Comparison of ENCODE assay signal across 10 mouse cellular contexts in the genomic region with DNA sequence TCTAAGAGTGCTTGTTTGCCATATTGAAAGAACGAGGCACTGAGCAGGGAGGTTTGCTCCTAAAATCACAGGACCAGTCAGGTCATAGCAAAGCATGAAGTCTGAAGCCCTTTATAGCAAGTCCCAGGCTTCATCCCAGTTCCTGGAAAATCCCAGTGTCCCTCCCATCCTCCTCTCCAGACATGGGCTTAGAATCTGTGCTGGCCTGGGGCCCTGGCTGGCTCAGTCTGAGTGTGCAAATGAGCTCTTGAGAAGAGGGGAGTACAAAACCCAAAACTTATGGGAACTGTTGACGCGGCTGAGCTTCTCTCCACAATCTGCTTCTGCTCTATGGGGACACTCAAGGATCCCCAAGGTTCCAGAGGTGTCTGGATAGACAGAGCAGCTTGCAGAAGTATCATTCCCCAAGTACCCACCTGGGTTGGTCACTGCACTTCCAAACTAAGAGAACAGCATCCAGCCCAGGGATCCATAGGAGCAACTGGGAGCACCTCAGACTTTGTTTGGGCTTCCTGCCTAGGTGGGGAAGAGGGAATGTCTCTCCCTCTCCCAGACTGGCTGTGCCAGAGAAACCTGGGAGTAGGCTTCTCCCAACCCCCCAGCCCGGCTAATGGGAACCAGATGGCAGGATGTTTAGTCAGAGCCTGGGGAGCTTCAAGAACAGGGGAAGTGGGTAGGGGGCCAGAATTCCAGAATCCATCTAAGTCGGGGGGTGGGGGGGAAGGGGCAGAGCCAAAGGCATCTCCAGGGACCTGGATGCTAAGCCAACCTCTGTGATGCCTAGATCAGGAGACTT. TPM values are rescaled to one million over a fixed set of nuclear protein-coding genes. Genes with fewer than 3 reads are reported as not detected.
DNase-seq lines count a peak whose midpoint lies in the region; ATAC-seq and TF ChIP-seq lines count a peak whose summit lies in the region.
"Had no signal": no experiment of that assay in that cellular context is flagged by ENCODE, and none has a peak within 500 bp of the region (broad histone marks: within the 10 kb centered on the region; RNA-seq: fewer than 3 reads in every experiment).

No protein-coding gene starts in this region.

- no peak for ATAC-seq in liver, embryonic 11.5 days (replicated peaks; ENCODE audit: low FRiP score)
- ATAC-seq in heart, embryonic 15.5 days (replicated peaks; ENCODE audit: insufficient number of reproducible peaks, insufficient read depth, low FRiP score, low read depth): no peak
- no peak for ATAC-seq in activated CD4-positive, CD25-positive, alpha-beta regulatory T cell, adult 4 months

- H3K27ac ChIP-seq in liver, adult 2 months (replicated peaks; ENCODE audit: insufficient read depth, low read depth, low read length): peak overlapping the region; percentile 52
- H3K27ac ChIP-seq in liver, embryonic 11.5 days (ENCODE audit: low read depth, low read length): no peak overlapping the region
- H3K27ac ChIP-seq in heart, embryonic 15.5 days: peak overlapping the region; percentile 63
- H3K27ac ChIP-seq: left cerebral cortex, adult 2 months had no signal

- no peaks in the 10 kb centered on the region for H3K36me3 ChIP-seq in liver, adult 2 months (ENCODE audit: control insufficient read depth, insufficient read depth, low read length)
- no peaks in the 10 kb centered on the region for H3K36me3 ChIP-seq in liver, embryonic 11.5 days (ENCODE audit: control insufficient read depth, insufficient read depth, low read length)
- H3K36me3 ChIP-seq in heart, embryonic 15.5 days: no peaks in the 10 kb centered on the region

- peak; percentile 20 for DNase-seq in liver, adult 2 months (ENCODE audit: extremely low read depth, low read depth, low spot score)
- no peak for DNase-seq in liver, embryonic 11.5 days (ENCODE audit: low spot score)
- DNase-seq in embryo, embryonic 9.5 days (ENCODE audit: extremely low spot score): peak; percentile 58
- peak; percentile 54 for DNase-seq in neural tube, embryonic 10.5 days (ENCODE audit: extremely low spot score, low spot score)
- no peak for DNase-seq in cerebellum, adult 9-11 months
- no peak for DNase-seq in cerebellum, adult 18-20 months

- H3K9me3 ChIP-seq in liver, embryonic 11.5 days (ENCODE audit: control insufficient read depth, low read length): no peaks in the 10 kb centered on the region
- no peaks in the 10 kb centered on the region for H3K9me3 ChIP-seq in heart, embryonic 15.5 days (replicated peaks)

- H3K79me2 ChIP-seq in liver, adult 2 months (ENCODE audit: control insufficient read depth, insufficient read depth, low read length): no peaks in the 10 kb centered on the region

- 68% methylated on average over 5 of the region's 5 CpGs for WGBS in liver, adult 2 months
- 52% methylated on average over 5 of the region's 5 CpGs for WGBS in liver, embryonic 11.5 days
- 49% methylated on average over 5 of the region's 5 CpGs for WGBS in heart, embryonic 15.5 days

- TF ChIP-seq CTCF in liver, adult 2 months (IDR thresholded peaks at IDR 0.05; ENCODE audit: low read depth, low read length): no peak

- peaks cover 7% of the 10 kb centered on the region for H3K4me1 ChIP-seq in liver, adult 2 months (ENCODE audit: control insufficient read depth, insufficient read depth, low read length)
- H3K4me1 ChIP-seq in liver, embryonic 11.5 days (replicated peaks; ENCODE audit: control insufficient read depth, insufficient read depth, low read length): no peaks in the 10 kb centered on the region
- no peaks in the 10 kb centered on the region for H3K4me1 ChIP-seq in heart, embryonic 15.5 days (replicated peaks)

- no peak overlapping the region for H3K4me2 ChIP-seq in liver, embryonic 11.5 days
- no peak overlapping the region for H3K4me2 ChIP-seq in heart, embryonic 15.5 days

- no peak for TF ChIP-seq POLR2A in liver, adult 2 months (IDR thresholded peaks at IDR 0.05; ENCODE audit: extremely low read depth, insufficient read depth, low read length)

- H3K4me3 ChIP-seq in liver, adult 2 months (ENCODE audit: insufficient read depth, low read depth, low read length): no peak overlapping the region
- H3K4me3 ChIP-seq in liver, embryonic 11.5 days (ENCODE audit: low read depth, low read length): no peak overlapping the region
- no peak overlapping the region for H3K4me3 ChIP-seq in heart, embryonic 15.5 days
- H3K4me3 ChIP-seq: left cerebral cortex, adult 2 months had no signal

- H3K9ac ChIP-seq in liver, adult 2 months (ENCODE audit: low read depth, low read length): no peak overlapping the region
- H3K9ac ChIP-seq in liver, embryonic 11.5 days (ENCODE audit: low read depth, low read length): no peak overlapping the region
- no peak overlapping the region for H3K9ac ChIP-seq in heart, embryonic 15.5 days

- H3K27me3 ChIP-seq in liver, adult 2 months (ENCODE audit: control insufficient read depth, insufficient read depth, low read length): no peaks in the 10 kb centered on the region
- H3K27me3 ChIP-seq in liver, embryonic 11.5 days (replicated peaks; ENCODE audit: control insufficient read depth, insufficient read depth, low read length): peaks cover 6% of the 10 kb centered on the region
- H3K27me3 ChIP-seq in heart, embryonic 15.5 days: no peaks in the 10 kb centered on the region; the same call in 1 of the 2 replicates

RNA-seq across cellular contexts. Expression of a gene that starts 8.8 kb away (rescaled TPM):
- 12.9 and 15.5 TPM in 2 replicates for total RNA-seq in liver, adult 2 months (2014; rRNA removed)
- polyA plus RNA-seq in liver, adult 2 months (2012; rRNA removed): 11.2 and 12.8 TPM in 2 replicates
- polyA plus RNA-seq in liver, embryonic 11.5 days (2014; fragmentation: Nextera tagmentation; extraction: Ambion mirVana): 66.2 and 67.8 TPM in 2 replicates
- polyA plus RNA-seq in heart, embryonic 15.5 days (2015; fragmentation: Nextera tagmentation; extraction: Ambion mirVana): 40.3 and 41.3 TPM in 2 replicates
- polyA plus RNA-seq in activated CD4-positive, CD25-positive, alpha-beta regulatory T cell, adult 4 months (2017; shearing (Covaris generic)): 10 to 100 TPM; 33.0 to 34.5 TPM

RNA-seq across cellular contexts. Expression of a gene that starts 15.8 kb away (rescaled TPM):
- total RNA-seq in liver, adult 2 months (2014; rRNA removed): 27.1 and 47.0 TPM in 2 replicates
- 71.9 and 78.9 TPM in 2 replicates for polyA plus RNA-seq in liver, adult 2 months (2012; rRNA removed)
- polyA plus RNA-seq in liver, embryonic 11.5 days (2014; fragmentation: Nextera tagmentation; extraction: Ambion mirVana): 21.5 and 22.9 TPM in 2 replicates
- 110 and 151 TPM in 2 replicates for polyA plus RNA-seq in heart, embryonic 15.5 days (2015; fragmentation: Nextera tagmentation; extraction: Ambion mirVana)
- polyA plus RNA-seq in activated CD4-positive, CD25-positive, alpha-beta regulatory T cell, adult 4 months (2017; shearing (Covaris generic)): not detected
- total RNA-seq: neutrophil, adult 5-6 weeks had no signal

RNA-seq across cellular contexts. Expression of a gene that starts 32.5 kb away (rescaled TPM):
- total RNA-seq in liver, adult 2 months (2014; rRNA removed): not detected in 2 replicates
- not detected in 2 replicates for polyA plus RNA-seq in liver, adult 2 months (2012; rRNA removed)
- not detected in 2 replicates for polyA plus RNA-seq in liver, embryonic 11.5 days (2014; fragmentation: Nextera tagmentation; extraction: Ambion mirVana)
- polyA plus RNA-seq in heart, embryonic 15.5 days (2015; fragmentation: Nextera tagmentation; extraction: Ambion mirVana): not detected in 2 replicates
- polyA plus RNA-seq in activated CD4-positive, CD25-positive, alpha-beta regulatory T cell, adult 4 months (2017; shearing (Covaris generic)): not detected
- total RNA-seq: left cerebral cortex, adult 2 months; neutrophil, adult 5-6 weeks had no signal

RNA-seq across cellular contexts. Expression of a gene that starts 35.2 kb away (rescaled TPM):
- 0.07 TPM in 1 of 2 replicates, not detected in the other for total RNA-seq in liver, adult 2 months (2014; rRNA removed)
- not detected in 2 replicates for polyA plus RNA-seq in liver, adult 2 months (2012; rRNA removed)
- 0.09 and 0.10 TPM in 2 replicates for polyA plus RNA-seq in liver, embryonic 11.5 days (2014; fragmentation: Nextera tagmentation; extraction: Ambion mirVana)
- polyA plus RNA-seq in heart, embryonic 15.5 days (2015; fragmentation: Nextera tagmentation; extraction: Ambion mirVana): 0.18 and 0.25 TPM in 2 replicates
- polyA plus RNA-seq in activated CD4-positive, CD25-positive, alpha-beta regulatory T cell, adult 4 months (2017; shearing (Covaris generic)): not detected
- total RNA-seq: neutrophil, adult 5-6 weeks had no signal

RNA-seq across cellular contexts. Expression of a gene that starts 56.7 kb away (rescaled TPM):
- total RNA-seq in liver, adult 2 months (2014; rRNA removed): not detected in 2 replicates
- polyA plus RNA-seq in liver, adult 2 months (2012; rRNA removed): not detected in 2 replicates
- 0.06 TPM in 1 of 2 replicates, not detected in the other for polyA plus RNA-seq in liver, embryonic 11.5 days (2014; fragmentation: Nextera tagmentation; extraction: Ambion mirVana)
- polyA plus RNA-seq in heart, embryonic 15.5 days (2015; fragmentation: Nextera tagmentation; extraction: Ambion mirVana): not detected in 2 replicates
- polyA plus RNA-seq in activated CD4-positive, CD25-positive, alpha-beta regulatory T cell, adult 4 months (2017; shearing (Covaris generic)): under 1 TPM; 0.09 to 0.22 TPM
- total RNA-seq: neutrophil, adult 5-6 weeks had no signal

Comparison
In these comparisons a context has a peak if more than half of its experiments do, and no peak if none do; other contexts are left out.
1. DNase-seq: peak in liver, adult 2 months (single experiment), embryo, embryonic 9.5 days (single experiment) and neural tube, embryonic 10.5 days (single experiment); none in liver, embryonic 11.5 days (single experiment), cerebellum, adult 9-11 months (single experiment) and cerebellum, adult 18-20 months (0 of 2).
2. RNA of a gene that starts 15.8 kb away (polyA plus RNA-seq): 110 to 151 TPM in heart, embryonic 15.5 days, 71.9 to 78.9 TPM in liver, adult 2 months and 21.5 to 22.9 TPM in liver, embryonic 11.5 days; not detected in activated CD4-positive, CD25-positive, alpha-beta regulatory T cell, adult 4 months; every median in the first group is over 10 times any median in the second.